Mouse (Mus musculus): Measurements from ENCODE around the gene Phldb2.

DNA sequence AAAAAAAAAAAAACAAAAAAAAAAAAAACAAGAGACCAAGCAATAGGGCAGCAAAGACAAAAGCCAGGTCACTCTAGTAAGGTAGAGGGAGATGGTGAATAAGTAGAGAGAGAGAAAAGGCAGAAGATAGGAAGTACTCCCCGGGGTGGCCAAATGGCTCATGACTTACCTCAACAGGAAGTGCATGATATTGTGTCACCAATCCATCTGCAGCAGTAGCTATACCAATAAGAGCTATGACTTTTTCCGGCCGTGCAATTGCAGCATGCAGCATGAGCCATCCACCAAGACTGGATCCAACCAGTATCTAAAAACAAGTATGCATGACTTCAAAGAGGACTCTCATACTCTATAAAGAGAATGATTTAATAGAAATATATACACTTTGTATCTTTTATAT lies 216.7 kb downstream of the Phldb2 start:
- TF ChIP-seq GATA1 (IDR thresholded peaks at IDR 0.05; ENCODE audit: borderline replicate concordance, low read length) = no peak
- no peak for TF ChIP-seq FLI1 (IDR thresholded peaks at IDR 0.05; ENCODE audit: low read length)
